Mouse (Mus musculus) limb, embryonic 12.5 days (tissue): ENCODE results near the gene Wdr46. TPM values are rescaled to one million over a fixed set of nuclear protein-coding genes. Genes with fewer than 3 reads are reported as not detected.

ENCODE experiments used
- ATAC-seq: fragments of 200-750 bp; cut with Nextera tagmentation; 2 replicates; pipeline ENCODE4 v1.8.0; 2017; ENCODE audit warnings: low read depth, moderate TSS enrichment; ENCODE audit not compliant: insufficient number of reproducible peaks, insufficient read depth, low FRiP score, low TSS enrichment
- H3K27ac ChIP-seq: fragments of 300-500 bp; sonication (generic); 2 replicates; pipeline ENCODE4 v1.5.1; 2016; ENCODE audit warnings: mild to moderate bottlenecking, moderate library complexity
- H3K27me3 ChIP-seq: fragments of 300-500 bp; sonication (generic); 2 replicates; pipeline ENCODE4 v1.6.1; 2016; ENCODE audit warnings: mild to moderate bottlenecking, moderate library complexity
- H3K36me3 ChIP-seq: fragments of 300-500 bp; sonication (generic); 2 replicates; pipeline ENCODE4 v1.6.1; 2016; ENCODE audit warnings: mild to moderate bottlenecking, moderate library complexity
- H3K4me1 ChIP-seq: fragments of 300-500 bp; sonication (generic); replicated peaks from 2 replicates; pipeline ENCODE4 v1.6.1; 2016
- H3K4me2 ChIP-seq: fragments of 300-500 bp; sonication (generic); 2 replicates; pipeline ENCODE4 v1.6.1; 2016; ENCODE audit warnings: mild to moderate bottlenecking, moderate library complexity
- H3K4me3 ChIP-seq: fragments of 300-500 bp; sonication (generic); replicated peaks from 2 replicates; pipeline ENCODE4 v1.5.1; 2016; ENCODE audit warnings: mild to moderate bottlenecking
- H3K9ac ChIP-seq: fragments of 300-500 bp; sonication (generic); replicated peaks from 2 replicates; pipeline ENCODE4 v1.6.1; 2016; ENCODE audit warnings: mild to moderate bottlenecking, moderate library complexity
- H3K9me3 ChIP-seq: fragments of 300-500 bp; sonication (generic); 2 replicates; pipeline ENCODE4 v1.6.1; 2016; ENCODE audit warnings: mild to moderate bottlenecking, moderate library complexity
- WGBS: fragments of 180-500 bp; shearing (Covaris S2); methylation state at CpG from one replicate; pipeline ENCODE4 v1.1.7; 2016; 5-methylcytosine and 5-hydroxymethylcytosine counted together
- polyA plus RNA-seq: library from polyadenylated mRNA; unstranded; fragments of >200 nt; fragmentation: Nextera tagmentation; extraction: Ambion mirVana; gene quantifications from 2 replicates; pipeline ENCODE4 v1.2.1, GENCODE M21; 2016

Gene Wdr46
- polyA plus RNA-seq, 1 experiment from 2014 or later, result 45.8 TPM

DNA sequence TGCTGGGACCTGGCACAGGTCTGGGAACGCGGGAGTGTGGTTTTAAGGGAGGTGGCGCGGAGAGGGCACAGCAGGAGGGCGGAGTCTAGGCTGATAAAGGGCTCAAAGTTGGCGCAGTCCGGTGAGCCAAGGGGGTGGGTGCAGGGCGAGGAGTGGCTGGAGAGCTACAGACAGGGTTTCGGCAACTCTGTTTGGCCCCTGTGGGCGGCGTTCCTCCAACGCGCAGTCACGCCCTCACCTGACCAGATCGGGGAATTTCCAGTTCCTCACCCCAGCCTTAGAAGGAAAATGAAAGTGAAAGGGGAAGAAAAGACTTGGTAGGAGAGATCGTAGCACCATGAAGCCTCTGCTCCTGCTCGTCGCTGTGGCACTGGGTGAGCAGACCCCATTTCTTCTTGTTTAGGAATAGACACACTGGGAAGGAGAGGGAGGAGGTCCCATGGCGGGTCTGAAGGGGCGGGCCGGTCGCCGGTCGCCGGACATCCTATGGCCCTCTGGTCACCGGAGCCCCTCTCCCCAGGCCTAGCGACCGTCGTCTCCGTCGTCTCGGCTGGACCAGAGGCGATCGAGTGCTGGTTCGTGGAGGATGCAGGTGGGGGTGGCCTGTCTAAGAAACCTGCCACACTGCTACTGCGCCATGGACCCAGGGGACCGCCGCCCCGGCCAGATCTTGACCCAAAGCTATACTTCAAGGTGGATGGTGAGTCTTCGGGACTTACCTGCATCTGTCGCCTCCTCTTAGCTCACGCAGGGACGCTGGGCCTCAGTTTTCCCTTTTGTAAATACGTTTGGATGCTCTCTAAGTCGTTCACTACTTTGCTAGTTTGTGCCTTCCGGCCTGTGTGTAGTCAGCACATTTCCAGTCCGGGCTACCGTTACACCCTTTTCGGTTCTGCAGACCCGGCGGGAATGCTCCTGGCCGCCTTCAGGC, 20.8 kb upstream of the Wdr46 start:
- H3K4me2 ChIP-seq, result peak overlapping the region; percentile 98
- no peaks in the 10 kb centered on the region for H3K9me3 ChIP-seq
- H3K9ac ChIP-seq, result peak overlapping the region; percentile 77
- H3K27ac ChIP-seq, result peak overlapping the region; percentile 76
- peaks cover 37% of the 10 kb centered on the region for H3K4me1 ChIP-seq
- peaks cover 22% of the 10 kb centered on the region for H3K36me3 ChIP-seq
- ATAC-seq, result no peak
- H3K4me3 ChIP-seq, result peak overlapping the region; percentile 63
- under 1% methylated on average over 51 of the region's 52 CpGs for WGBS
- no peaks in the 10 kb centered on the region for H3K27me3 ChIP-seq

DNA sequence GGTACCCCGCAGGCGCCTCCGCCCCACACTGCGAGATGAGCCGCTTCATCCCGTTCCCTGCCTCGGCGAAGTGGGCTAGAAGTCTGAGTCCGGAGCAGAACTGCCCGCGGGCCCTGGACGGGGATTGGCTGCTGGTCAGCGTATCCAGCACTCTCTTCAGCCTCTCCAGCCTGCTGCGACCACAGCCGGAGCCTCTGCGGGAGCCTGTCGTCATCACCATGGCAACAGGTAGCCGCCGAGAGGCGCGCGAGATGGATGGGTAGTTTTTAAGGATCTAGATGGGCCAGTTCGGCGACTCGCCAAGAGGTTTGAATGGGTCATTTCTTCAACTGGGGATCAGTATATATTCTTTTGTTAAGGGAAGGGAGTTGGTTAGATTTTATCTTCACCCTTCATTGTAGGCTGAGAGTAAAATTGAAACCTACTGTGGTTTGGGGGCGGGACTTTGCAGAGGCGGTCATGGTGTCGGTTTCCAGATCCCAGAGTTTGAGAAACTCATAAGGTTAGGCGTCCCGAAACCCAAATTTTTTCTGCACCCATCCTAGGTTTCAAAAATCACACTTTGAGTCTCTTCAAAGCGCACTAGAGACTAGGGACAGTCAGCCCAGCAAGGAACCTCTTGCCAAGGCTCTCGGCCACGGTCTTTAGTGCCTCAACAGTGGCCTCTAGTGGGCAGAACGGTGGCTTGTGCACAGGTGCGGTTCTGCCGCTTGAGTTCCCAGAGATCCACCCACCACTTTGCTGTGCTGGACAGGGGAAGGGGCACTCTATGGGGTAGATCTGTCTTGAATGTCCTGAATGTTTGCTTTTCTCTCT, 20.0 kb upstream of the Wdr46 start:
- no peaks in the 10 kb centered on the region for H3K27me3 ChIP-seq
- H3K27ac ChIP-seq, result peak overlapping the region; percentile 76
- under 1% methylated on average over 36 of the region's 36 CpGs for WGBS
- H3K9me3 ChIP-seq, result no peaks in the 10 kb centered on the region
- 0 out of 2 replicates have a peak, but pooled peaks have one; percentile 10 for ATAC-seq
- peaks cover 23% of the 10 kb centered on the region for H3K36me3 ChIP-seq
- peaks cover 28% of the 10 kb centered on the region for H3K4me1 ChIP-seq
- H3K4me2 ChIP-seq, result peak overlapping the region; percentile 98
- peak overlapping the region; percentile 77 for H3K9ac ChIP-seq
- H3K4me3 ChIP-seq, result peak overlapping the region; percentile 63

DNA sequence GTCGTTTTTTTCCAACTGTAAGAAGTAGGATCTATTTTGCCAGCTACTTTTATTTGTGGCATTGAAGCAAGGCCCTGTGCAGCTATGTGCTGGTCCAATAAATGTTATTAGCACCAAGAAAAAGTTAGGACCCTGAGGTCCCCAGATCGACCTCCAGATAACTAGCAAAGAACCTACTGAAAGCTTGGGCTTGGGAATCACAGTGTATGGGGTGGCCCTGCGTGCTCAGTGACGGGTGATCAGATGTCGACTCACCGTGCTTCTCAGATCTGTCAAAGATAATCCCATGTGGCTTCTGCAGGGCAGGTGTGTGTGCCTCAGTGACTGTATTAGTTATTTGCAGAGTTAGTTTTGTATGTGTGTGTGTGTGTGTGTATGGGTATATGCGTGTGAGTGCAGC, 19.1 kb upstream of the Wdr46 start:
- Histone ChIP-seq H3K9me3 (no peaks in the 10 kb centered on the region), H3K4me3 (peak overlapping the region; percentile 63; the same call in 1 of the 2 replicates), H3K4me1 (peaks cover 27% of the 10 kb centered on the region), H3K9ac (no peak overlapping the region), H3K4me2 (0 out of 2 replicates have a peak overlapping the region, but pooled peaks have one; percentile 98), H3K36me3 (peaks cover 32% of the 10 kb centered on the region), H3K27me3 (no peaks in the 10 kb centered on the region), H3K27ac (no peak overlapping the region)
- WGBS, result 89% methylated on average over 7 of the region's 7 CpGs
- no peak for ATAC-seq

DNA sequence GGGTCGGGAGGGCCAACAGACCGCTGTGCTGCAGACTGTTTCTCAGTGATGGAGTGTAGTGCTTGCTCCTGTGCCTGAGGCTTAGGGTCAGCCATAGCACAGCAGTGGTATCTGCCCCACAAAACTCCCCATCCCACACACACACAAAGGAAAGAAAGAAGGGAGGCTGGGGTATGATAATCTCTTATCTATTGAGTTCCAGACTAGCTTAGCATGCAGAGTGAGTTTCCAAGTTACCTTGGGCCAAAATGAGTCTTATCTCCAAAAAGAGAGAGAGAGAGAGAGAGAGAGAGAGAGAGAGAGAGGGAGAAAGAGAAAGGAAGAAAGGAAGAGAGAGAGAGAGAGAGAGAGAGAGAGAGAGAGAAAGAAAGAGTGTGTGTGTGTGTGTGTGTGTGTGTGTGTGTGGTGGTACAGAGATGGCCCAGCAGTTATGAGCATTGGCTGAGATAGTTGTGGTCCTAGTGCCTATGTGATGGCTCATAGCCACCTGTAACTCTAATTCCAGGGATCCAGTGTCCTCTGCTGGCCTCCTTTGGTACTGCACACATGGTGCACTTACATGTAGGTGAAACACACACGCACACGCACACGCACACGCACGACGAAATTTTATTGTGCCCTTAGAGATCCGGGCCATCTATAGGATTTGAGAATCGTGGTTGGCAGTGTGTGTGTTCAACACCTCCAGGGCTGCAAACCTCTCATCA, 15.7 kb upstream of the Wdr46 start:
- ATAC-seq, result no peak
- H3K9ac ChIP-seq, result no peak overlapping the region
- H3K27ac ChIP-seq, result no peak overlapping the region
- H3K9me3 ChIP-seq, result no peaks in the 10 kb centered on the region
- H3K4me1 ChIP-seq, result peaks cover 14% of the 10 kb centered on the region
- H3K36me3 ChIP-seq, result peaks cover 29% of the 10 kb centered on the region
- WGBS, result 83% methylated on average over 10 of the region's 10 CpGs
- no peak overlapping the region for H3K4me3 ChIP-seq
- no peaks in the 10 kb centered on the region for H3K27me3 ChIP-seq
- H3K4me2 ChIP-seq, result no peak overlapping the region

DNA sequence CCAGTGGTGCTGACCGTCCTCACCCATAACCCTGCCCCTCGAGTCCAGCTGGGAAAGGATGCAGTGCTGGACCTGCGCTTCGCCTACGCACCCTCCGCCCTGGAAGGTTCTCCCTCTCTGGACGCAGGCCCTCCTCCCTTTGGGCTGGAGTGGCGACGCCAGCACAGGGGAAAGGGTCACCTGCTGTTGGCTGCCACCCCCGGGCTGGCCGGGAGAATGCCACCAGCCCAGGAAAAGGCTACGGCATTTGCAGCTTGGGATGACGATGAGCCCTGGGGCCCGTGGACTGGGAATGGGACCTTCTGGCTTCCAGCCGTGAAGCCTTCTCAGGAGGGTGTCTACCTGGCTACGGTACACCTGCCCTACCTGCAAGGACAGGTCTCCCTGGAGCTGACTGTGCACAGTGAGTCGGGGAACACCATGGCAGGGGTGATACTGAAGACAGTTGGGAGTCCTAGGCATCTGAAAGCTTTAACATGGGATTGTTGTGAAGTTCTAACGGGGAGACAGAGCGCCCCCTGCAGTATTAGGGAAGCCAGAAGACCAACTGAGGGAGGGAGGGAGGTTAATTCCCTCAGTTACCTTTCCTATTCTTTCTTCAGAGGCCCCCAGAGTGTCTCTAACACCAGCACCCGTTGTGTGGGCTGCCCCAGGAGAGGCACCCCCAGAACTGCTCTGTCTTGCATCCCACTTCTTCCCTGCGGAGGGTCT, 14.9 kb upstream of the Wdr46 start:
- WGBS, result 81% methylated on average over 21 of the region's 21 CpGs
- no peaks in the 10 kb centered on the region for H3K27me3 ChIP-seq
- no peak overlapping the region for H3K27ac ChIP-seq
- H3K4me1 ChIP-seq, result peaks cover 9% of the 10 kb centered on the region
- peaks cover 29% of the 10 kb centered on the region for H3K36me3 ChIP-seq
- no peak overlapping the region for H3K4me3 ChIP-seq
- no peak for ATAC-seq
- no peak overlapping the region for H3K9ac ChIP-seq
- no peaks in the 10 kb centered on the region for H3K9me3 ChIP-seq
- no peak overlapping the region for H3K4me2 ChIP-seq

DNA sequence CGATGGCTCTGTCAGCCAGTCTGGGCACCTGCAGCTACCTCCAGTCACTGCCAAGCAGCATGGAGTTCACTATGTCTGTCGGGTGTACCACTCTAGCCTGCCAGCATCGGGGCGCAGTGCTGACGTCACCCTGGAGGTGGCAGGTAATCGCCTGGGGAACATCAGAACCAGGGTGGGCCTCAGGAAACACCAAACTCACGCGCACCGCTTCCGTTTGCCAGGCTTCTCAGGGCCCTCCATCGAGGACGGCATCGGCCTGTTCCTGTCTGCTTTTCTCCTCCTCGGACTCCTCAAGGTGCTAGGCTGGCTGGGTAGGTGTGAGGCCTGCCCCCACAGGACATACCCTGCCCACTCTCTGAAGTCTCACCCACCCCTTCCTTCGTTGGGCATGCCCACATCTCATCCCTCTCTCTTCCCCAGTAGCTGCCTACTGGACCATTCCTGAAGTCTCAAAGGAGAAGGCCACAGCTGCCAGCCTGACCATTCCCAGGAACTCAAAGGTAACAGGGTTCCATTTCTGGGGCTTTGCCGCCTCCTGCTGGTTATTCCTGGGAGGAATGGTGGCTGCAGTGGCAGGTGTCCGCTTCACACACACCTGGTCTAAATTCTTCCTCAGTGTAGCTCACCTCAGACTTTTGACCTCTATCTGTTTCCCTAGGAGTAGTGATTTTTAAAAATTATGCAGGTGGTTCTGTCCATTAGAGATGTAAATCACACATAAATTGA, 14.1 kb upstream of the Wdr46 start:
- 79% methylated on average over 17 of the region's 17 CpGs for WGBS

DNA sequence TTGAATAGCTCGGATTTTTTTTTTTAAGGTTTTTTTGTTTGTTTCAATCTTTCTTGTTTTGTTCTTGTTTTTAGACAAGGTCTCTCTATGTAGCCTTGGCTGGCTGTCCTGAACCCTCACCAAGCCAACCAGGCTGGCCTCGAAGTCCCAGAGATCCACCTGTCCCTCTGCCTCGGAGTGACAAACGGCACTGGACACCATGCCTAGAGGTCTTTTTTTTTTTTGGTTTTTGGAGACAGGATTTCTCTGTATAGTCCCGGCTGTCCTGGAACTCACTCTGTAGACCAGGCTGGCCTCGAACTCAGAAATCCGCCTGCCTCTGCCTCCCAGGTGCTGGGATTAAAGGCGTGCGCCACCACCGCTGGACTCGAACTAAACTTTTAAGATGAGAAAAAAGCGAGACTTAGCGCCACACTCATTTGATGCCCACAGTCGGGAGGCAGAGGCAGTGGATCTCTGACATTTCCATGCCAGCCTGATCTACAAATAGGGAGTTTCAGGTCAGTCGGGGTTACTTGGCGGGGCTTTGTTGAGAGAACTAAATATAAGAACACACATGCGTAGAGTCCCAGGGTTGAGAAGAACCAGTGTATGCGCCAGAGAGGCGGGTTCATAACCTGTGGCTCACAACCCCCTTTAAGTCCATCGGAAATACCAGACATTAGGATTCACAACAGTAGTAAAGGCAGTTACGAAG, 12.1 kb upstream of the Wdr46 start:
- no peaks in the 10 kb centered on the region for H3K9me3 ChIP-seq
- peak overlapping the region; percentile 74 for H3K9ac ChIP-seq
- peaks cover 18% of the 10 kb centered on the region for H3K4me1 ChIP-seq
- H3K4me2 ChIP-seq, result peak overlapping the region; percentile 88
- H3K4me3 ChIP-seq, result peak overlapping the region; percentile 73
- WGBS, result 63% methylated on average over 21 of the region's 21 CpGs
- no peak for ATAC-seq
- peaks cover 45% of the 10 kb centered on the region for H3K36me3 ChIP-seq
- no peak overlapping the region for H3K27ac ChIP-seq
- no peaks in the 10 kb centered on the region for H3K27me3 ChIP-seq

More for the DNA sequence above, 14.1 kb upstream of the Wdr46 start:
- H3K36me3 ChIP-seq, result peaks cover 29% of the 10 kb centered on the region
- no peak overlapping the region for H3K9ac ChIP-seq
- no peak overlapping the region for H3K4me2 ChIP-seq
- H3K27me3 ChIP-seq, result no peaks in the 10 kb centered on the region
- H3K4me1 ChIP-seq, result peaks cover 15% of the 10 kb centered on the region
- no peaks in the 10 kb centered on the region for H3K9me3 ChIP-seq
- H3K4me3 ChIP-seq, result no peak overlapping the region
- no peak for ATAC-seq
- no peak overlapping the region for H3K27ac ChIP-seq

DNA sequence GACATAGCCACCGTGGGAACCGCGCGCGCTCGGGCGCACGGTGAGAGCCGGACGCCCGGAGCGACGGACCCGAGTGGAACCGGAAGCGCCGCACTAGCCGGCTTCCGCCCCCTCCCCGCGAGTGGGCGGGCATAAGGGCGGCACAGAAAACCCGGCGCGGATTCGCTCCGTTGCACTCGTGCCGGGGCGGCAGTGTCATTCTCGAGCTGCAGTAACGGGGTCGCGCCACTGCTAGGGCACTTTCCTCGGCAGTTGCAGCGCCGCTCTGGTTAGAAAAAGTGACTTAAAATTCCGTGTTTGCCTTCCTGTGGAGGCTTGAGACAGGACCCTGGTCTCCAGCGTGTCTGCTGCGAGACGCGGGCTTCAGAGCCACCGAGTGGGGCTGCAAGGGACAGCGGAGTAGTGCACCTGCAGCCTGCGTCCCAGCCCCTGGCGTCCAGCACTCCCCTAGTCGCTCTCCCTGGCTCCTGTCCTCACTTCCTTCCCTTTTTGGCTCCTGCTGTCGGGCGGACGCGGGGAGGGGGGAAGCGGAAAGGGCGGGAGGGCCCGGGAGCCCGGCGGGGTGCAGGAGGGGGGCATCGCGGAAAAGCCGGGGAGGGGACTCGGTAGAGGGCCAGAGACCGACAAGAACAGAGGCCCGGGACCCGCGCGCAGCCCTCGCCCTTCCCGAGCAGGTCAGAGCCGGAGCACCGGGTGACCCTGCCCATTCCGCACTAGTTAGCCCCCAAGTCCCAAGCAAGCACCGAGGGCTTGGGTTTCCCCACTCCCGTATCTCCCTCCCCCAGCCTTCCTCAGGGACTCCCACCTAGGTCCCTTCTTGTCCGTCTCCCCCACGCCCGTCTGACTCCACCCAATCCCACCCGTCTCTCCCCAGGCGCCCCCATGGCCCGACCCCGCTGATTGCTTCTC, 10.8 kb upstream of the Wdr46 start, which contains the start of gene Rgl2:
Gene Rgl2, plus strand, starts transcription at position 173 of the 909 bp plus-strand sequence.
- Histone ChIP-seq H3K27ac (peak within 1 kb of the TSS; percentile 97), H3K4me2 (peak within 1 kb of the TSS; percentile 88), H3K9ac (peak within 1 kb of the TSS; percentile 74), H3K27me3 (no peaks in the 10 kb centered on the region), H3K4me3 (peak within 1 kb of the TSS; percentile 73), H3K4me1 (peaks cover 18% of the 10 kb centered on the region), H3K36me3 (peaks cover 57% of the 10 kb centered on the region), H3K9me3 (no peaks in the 10 kb centered on the region)
- peak; percentile 63 for ATAC-seq
- WGBS, result under 1% methylated on average over 73 of the region's 80 CpGs
